Mouse (Mus musculus) gastrocnemius, postnatal 25 days (tissue): ENCODE measurements around the gene Cacna2d1. TPM values are rescaled to one million over a fixed set of nuclear protein-coding genes. Genes with fewer than 3 reads are reported as not detected.

Source experiments
- DNase-seq: peaks from one replicate; pipeline ENCODE4 v3.0.0; 2022
- total RNA-seq, 2 experiments: library from RNA; stranded (reverse); gene quantifications; 1 replicate in 1 of 2; 2 replicates in 1 of 2; pipeline ENCODE4 v1.2.3; 2021

Gene Cacna2d1
- total RNA-seq, 2 experiments from 2014 or later, result 286 to 312 TPM

- no peak for DNase-seq
Observed at GRCm38 (mm10) chr5:16163270-16163669, 228.8 kb downstream of the Cacna2d1 start.

GRCm38 (mm10) chr5:16166117-16166867, 231.8 kb downstream of the Cacna2d1 start:
- no peak for DNase-seq

DNA sequence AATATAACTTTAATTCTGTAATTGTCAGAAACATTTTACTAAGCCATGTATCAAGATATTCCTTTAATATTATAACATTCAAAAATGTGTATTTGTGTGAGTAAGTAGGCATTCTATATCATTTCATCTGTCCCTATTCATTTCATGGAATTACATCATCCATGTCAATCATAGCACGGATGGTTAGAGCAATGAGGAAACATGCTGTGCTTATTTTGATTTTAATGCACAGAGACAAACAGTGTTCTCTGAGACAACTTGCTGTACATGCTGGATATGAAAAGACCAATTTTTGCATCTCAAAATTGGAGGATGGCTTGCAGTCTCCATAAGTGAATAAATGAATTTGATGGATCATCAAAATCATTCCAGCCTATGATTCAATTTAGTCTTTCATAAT, 232.4 kb downstream of the Cacna2d1 start:
- no peak for DNase-seq

GRCm38 (mm10) chr5:16181041-16181440, 246.6 kb downstream of the Cacna2d1 start:
- no peak for DNase-seq

DNA sequence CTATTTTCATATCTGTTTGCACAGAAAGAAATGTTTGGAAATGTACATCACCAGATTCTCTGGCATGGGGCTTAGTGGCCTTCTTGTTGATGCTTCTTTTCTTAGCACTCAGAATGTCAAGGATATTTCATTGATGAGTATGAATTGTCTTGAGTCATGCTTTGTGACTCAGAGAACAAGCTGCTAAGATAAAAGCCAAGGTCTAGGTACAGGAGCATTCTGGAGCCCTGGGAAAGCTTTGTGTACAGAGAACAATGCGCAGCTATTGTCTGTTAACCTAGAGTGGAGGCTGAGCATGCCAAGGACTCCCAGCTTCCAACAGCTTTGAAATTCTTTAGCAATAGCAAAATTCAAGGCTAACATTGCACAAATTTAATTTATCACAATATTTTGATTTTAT, 249.6 kb downstream of the Cacna2d1 start:
- no peak for DNase-seq

DNA sequence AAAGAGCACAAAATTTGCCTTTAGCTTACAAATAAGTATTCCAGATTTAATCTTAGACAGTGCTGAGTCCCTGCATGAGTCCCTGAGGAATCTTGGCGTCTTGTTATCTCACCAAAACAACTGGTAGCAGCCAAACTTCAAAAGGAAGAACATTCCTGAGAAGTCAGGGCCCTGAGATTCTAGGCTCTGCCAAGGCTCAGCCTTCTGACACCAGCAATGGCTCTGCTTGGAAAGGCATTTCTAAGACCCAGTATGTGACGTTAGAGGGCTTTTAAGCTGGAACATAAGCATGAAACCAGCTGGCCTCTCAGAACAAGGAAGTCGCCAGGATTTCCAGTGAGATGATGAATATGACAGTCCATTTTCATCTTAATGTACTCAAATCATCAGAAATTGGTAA, 253.4 kb downstream of the Cacna2d1 start:
- peak; percentile 47 for DNase-seq

GRCm38 (mm10) chr5:16189878-16190277, 255.4 kb downstream of the Cacna2d1 start:
- DNase-seq, result no peak

GRCm38 (mm10) chr5:16191165-16191564, 256.7 kb downstream of the Cacna2d1 start:
- DNase-seq, result no peak

DNA sequence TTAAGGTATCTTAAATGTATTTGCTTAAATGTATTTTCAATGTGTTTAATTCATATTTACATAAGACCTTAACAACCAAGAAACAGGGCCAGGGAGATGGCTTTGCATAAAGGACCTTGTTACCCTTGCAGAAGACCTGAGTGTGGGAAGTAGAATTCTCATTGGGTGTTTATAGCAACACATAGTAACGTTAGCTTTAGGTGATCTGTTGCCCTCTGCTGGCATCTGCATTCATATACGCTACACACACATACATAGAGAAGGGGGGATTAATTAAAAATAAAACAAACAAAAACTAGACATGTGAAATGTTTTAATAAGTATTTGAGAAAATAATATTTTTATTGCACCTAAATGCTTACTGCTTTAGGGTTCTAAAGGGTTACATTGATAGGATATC, 265.3 kb downstream of the Cacna2d1 start:
- DNase-seq, result no peak

DNA sequence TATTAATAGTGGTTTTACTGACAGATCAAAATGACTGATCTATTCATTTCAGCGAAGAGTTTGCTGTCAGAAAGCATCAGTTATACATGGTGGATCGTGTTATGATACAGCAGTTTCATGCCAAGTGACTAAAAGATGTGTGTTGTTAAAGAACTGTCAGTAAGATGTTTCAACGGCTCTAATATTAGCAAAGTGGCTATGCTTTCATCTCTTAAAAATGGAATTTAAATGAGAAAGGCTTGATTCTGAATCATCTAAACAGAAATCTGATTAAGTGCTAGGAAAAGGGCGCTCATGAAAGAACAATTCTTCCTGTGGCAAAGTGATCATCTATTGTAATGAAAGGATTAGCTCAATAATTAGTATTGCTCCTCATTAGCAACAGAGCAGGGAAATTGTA, 287.5 kb downstream of the Cacna2d1 start:
- no peak for DNase-seq

- DNase-seq, result no peak
Observed at GRCm38 (mm10) chr5:16225359-16225758, 290.9 kb downstream of the Cacna2d1 start.

DNA sequence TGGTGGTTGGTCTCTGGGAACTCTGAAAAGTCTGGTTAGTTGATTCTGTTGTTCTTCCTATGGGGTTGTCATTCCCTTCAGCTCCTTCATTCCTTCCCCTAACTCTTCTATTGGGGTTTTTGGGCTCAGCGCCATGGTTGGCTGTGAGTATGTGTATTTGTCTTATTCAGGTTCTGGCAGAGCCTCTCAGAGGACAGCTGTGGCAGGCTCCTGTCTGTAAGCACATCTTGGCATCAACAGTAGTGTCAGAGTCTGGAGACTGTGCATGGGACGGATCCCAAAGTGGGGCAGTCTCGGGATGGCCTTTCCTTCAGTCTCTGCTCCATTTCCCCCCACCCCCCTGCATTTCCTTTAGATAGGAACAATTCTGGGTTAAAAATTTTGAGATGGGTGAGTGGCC, 294.9 kb downstream of the Cacna2d1 start:
- peak; percentile 22 for DNase-seq

DNA sequence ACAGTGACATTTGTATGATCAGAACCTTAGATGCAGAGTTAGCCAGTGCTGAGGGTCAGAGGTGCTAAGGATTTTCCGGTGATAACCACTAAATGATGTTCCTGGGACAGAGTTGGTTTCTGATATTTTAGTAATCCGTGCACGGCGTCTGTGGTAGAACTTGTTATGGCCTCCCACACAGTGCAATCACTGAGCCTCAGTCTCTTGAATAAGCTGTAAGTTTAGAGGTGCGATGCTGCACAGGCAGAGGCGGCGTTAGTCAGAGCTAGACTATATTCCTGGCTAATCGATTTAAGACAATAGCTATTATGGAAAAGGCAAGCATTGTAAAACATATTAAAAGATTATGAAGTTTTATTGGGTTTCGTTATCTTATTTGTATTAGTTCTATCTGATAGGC, 297.0 kb downstream of the Cacna2d1 start:
- no peak for DNase-seq

GRCm38 (mm10) chr5:16234891-16235290, 300.4 kb downstream of the Cacna2d1 start:
- DNase-seq, result no peak

DNA sequence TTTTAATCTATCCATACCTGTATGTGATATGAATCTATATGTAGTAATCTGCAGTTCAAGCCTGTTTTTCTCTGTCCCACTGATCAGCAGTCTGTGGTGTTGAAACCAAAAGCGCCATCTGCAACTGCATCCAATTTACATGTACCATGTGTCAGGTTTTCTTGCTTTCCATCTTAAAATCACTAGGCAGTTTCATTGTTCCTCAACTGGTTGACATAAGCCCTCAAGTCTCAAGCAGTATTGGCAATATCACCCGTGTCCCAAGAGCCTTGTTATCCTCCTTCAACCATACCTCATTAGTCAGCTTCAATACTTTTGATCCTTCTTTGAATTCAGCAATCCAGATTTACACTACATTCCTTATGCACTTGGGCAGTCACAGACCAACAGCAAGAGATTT, 301.4 kb downstream of the Cacna2d1 start:
- DNase-seq, result no peak

GRCm38 (mm10) chr5:16236608-16237007, 302.1 kb downstream of the Cacna2d1 start:
- DNase-seq, result no peak

- peak; percentile 41 for DNase-seq
Observed at GRCm38 (mm10) chr5:16237972-16238371, 303.5 kb downstream of the Cacna2d1 start.

DNA sequence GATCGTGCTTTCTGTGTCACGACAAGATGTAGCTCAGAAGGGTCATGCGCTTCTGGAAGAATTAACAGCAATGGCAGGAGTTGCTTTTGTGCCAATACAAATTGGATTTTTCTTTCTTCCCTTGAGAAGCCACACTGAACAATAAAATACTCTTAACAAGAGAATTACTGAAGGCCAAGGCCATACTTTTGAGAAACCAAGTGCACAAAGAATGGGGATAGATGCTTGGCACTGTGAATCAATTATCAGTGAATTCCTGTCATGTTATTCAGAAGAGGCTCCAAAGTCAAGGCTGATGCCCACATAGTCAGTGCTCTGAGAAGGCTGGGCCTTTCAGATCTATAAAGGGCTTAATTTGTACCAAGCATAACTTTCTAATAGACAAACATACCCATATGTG, 305.8 kb downstream of the Cacna2d1 start:
- DNase-seq, result no peak

DNA sequence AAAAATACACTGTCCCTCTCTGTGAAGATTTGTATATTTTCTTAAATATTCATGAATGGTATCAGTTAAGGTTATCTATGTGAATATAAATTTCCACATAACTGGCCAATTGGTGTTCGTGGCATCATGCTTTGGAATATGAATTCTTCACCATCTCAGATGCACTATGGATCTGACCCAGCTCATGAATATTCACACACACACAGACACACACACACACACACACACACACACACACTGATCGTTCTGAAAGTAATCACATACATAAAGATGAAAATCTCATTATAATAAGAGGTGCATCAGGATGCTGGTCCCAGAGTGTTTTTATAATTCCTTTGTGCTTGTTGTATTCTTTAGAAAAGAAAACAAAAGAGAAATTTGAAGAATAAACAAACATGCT, 309.1 kb downstream of the Cacna2d1 start:
- DNase-seq, result no peak

DNA sequence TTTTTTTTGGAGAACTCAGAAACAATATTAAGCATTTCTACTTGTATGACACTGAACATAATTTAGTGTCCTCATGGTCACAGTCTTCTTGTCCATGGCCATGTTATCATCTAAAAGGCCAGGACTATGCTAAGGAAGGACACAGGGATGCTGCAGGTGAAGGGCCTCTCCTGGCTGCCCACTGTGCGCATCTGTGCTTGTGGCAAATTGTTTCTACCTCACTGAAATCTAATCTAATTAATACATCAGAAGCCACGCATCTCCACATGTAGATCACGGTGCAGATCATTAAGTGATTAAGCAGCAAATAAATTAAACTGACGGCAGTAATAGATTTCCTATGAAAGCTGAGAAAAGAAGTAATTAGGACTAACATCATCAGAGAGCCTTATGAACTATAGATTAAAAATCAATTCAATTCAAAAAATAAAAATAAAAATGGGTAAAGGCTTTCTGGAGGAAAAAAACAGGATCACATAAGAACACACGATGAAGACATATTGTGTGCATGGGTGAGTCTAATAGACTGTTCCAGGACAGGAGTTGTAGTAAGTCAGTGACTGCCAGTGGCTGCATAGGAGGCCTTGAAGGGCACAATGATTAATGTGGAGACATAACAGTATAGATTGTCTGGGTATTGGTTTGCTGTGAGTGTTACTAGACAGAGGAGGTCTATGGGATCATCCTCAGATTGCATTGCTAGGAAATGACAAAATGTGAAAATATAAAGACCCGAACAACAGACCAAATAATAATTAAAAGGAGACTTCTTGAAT, 318.4 kb downstream of the Cacna2d1 start:
- no peak for DNase-seq

GRCm38 (mm10) chr5:16253768-16254167, 319.3 kb downstream of the Cacna2d1 start:
- no peak for DNase-seq

- no peak for DNase-seq
Observed at GRCm38 (mm10) chr5:16265385-16265784, 330.9 kb downstream of the Cacna2d1 start.

GRCm38 (mm10) chr5:16277058-16277457, 342.6 kb downstream of the Cacna2d1 start:
- DNase-seq, result no peak

DNA sequence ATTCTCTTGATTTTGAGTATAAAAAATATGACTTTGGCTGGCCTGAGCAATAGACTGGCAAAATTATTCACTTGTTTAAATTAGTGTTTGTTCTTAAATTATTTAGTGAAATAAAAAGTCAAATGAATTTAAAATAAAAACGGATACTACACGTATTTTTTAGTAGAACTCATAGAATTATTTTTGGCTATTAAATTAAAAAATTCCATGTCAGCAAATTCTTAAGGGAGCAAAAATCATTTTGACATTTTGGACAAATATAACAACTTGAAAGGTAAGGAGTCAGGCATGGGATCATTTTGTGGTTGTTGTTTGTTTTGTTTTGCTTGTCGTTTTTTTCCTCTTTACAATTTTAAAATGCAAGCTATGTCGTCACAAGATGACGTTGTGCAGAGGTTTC, 346.7 kb downstream of the Cacna2d1 start:
- DNase-seq, result no peak
